Mouse (Mus musculus) C2C12 (cell line): Measurements from ENCODE around the gene 1110008L16Rik.
"Not testable (repeated sequence)": the region's sequence is repeated elsewhere in the genome, so short reads cannot be mapped to it uniquely, and the experiment has no call there.

Experiments
- CEBPB ChIP-seq: IDR thresholded peaks from one replicate; pipeline ENCODE4 v1.6.1; 2011; ENCODE audit warnings: low read depth, mild to moderate bottlenecking, control low read depth, moderate library complexity
- CTCF ChIP-seq: IDR thresholded peaks from one replicate; pipeline ENCODE4 v1.5.1; 2011; ENCODE audit not compliant: control insufficient read depth, insufficient read depth, insufficient read length
- FOSL1 ChIP-seq: IDR thresholded peaks from one replicate; pipeline ENCODE4 v1.8.0; 2011; ENCODE audit warnings: mild to moderate bottlenecking, low read length; ENCODE audit not compliant: poor library complexity, insufficient read depth, severe bottlenecking
- MAX ChIP-seq: IDR thresholded peaks from one replicate; pipeline ENCODE4 v1.6.1; 2011; ENCODE audit warnings: mild to moderate bottlenecking, control low read depth
- MYOD1 ChIP-seq: IDR thresholded peaks from one replicate; pipeline ENCODE4 v1.6.1; 2011; ENCODE audit warnings: low read depth; ENCODE audit not compliant: control insufficient read depth, insufficient read length
- MYOG ChIP-seq: IDR thresholded peaks from one replicate; pipeline ENCODE4 v1.6.1; 2011; ENCODE audit not compliant: control insufficient read depth, insufficient read length; ENCODE audit errors: extremely low read depth
- USF1 ChIP-seq: IDR thresholded peaks from one replicate; pipeline ENCODE4 v1.6.1; 2011; ENCODE audit warnings: low read depth, mild to moderate bottlenecking, control low read depth, moderate library complexity

- TF ChIP-seq CTCF, MAX, MYOD1, CEBPB, USF1, FOSL1, MYOG: not testable (repeated sequence)
Measured at GRCm38 (mm10) chr12:55395601-55396000, 96.2 kb downstream of the 1110008L16Rik start.
